18 mouse cellular contexts compared by ENCODE assay signal in the genomic region with DNA sequence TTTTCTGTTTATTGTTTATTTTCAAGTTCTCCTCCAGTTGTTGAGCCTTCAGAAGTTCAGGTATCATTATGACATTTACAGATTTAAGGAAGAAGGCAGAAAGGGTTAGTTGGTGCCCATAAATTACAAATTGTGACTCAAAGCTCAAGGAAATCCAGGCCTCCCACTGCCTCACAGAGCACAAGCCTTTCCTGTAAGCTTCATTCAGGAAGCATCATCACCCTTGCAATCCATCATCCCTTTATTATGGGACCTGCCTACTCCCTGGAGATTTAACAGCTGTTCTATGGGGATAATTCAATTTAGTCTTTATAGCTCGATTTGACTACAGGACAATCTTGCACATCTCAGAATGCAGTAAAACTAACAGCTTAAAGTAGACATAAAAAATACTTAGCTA.
"Had no signal": no experiment of that assay in that cellular context is flagged by ENCODE, and none has a peak within 500 bp of the region (broad histone marks: within the 10 kb centered on the region; RNA-seq: fewer than 3 reads in every experiment).

No protein-coding gene starts in this region.

- H3K4me3 ChIP-seq: layer of hippocampus, adult 2 months; left cerebral cortex, adult 2 months; liver, embryonic 13.5 days; midbrain, embryonic 12.5 days; midbrain, embryonic 15.5 days; stomach, embryonic 15.5 days had no signal

- DNase-seq: kidney, adult 2 months; kidney, postnatal 25 days; layer of hippocampus, adult 9-11 months; layer of hippocampus, postnatal 36 days; liver, embryonic 13.5 days; lung, adult 2 months; lung, postnatal 14 days; lung, postnatal 4 days; retina, postnatal 1 day; right cerebral cortex, postnatal 25 days; spleen, adult 18-20 months; thymus, postnatal 25 days had no signal

- H3K27me3 ChIP-seq: liver, embryonic 13.5 days; midbrain, embryonic 12.5 days; midbrain, embryonic 15.5 days; stomach, embryonic 15.5 days had no signal

- H3K4me2 ChIP-seq: liver, embryonic 13.5 days; midbrain, embryonic 12.5 days; midbrain, embryonic 15.5 days; stomach, embryonic 15.5 days had no signal

- H3K4me1 ChIP-seq: liver, embryonic 13.5 days; midbrain, embryonic 12.5 days; midbrain, embryonic 15.5 days; stomach, embryonic 15.5 days had no signal

- H3K9ac ChIP-seq: liver, embryonic 13.5 days; midbrain, embryonic 12.5 days; midbrain, embryonic 15.5 days; stomach, embryonic 15.5 days had no signal

- H3K27ac ChIP-seq: layer of hippocampus, adult 2 months; left cerebral cortex, adult 2 months; liver, embryonic 13.5 days; midbrain, embryonic 12.5 days; midbrain, embryonic 15.5 days; stomach, embryonic 15.5 days had no signal

- H3K9me3 ChIP-seq: liver, embryonic 13.5 days; midbrain, embryonic 12.5 days; midbrain, embryonic 15.5 days; stomach, embryonic 15.5 days had no signal

- H3K36me3 ChIP-seq: liver, embryonic 13.5 days; midbrain, embryonic 12.5 days; midbrain, embryonic 15.5 days; stomach, embryonic 15.5 days had no signal

- ATAC-seq: intestine, postnatal 0 days; midbrain, embryonic 15.5 days had no signal
